Comparison of ENCODE assay signal across 32 mouse cellular contexts in the genomic region with DNA sequence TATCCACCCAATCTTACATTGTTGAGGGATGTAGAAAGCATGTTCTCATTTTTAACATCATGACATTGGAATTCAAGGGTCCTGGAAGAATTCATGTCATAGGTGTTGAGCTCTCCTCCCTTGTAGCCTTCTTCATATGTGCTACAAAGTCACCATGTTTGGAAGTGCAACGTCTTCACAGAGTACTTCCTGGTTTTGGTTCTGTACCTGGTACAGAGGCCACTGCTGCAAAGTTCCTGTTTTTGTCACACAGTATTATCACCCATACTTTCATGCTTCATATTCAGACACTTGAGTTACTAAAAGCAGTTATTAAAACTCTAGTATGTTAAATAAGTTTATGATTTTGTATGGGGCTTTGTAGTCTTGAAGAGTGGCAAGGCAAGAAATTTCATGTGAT.
"Had no signal": no experiment of that assay in that cellular context is flagged by ENCODE, and none has a peak within 500 bp of the region (broad histone marks: within the 10 kb centered on the region; RNA-seq: fewer than 3 reads in every experiment).

No protein-coding gene starts in this region.

- H3K4me1 ChIP-seq: limb, embryonic 10.5 days; limb, embryonic 12.5 days; limb, embryonic 13.5 days; limb, embryonic 15.5 days; liver, embryonic 12.5 days; liver, embryonic 13.5 days; liver, embryonic 15.5 days; lung, embryonic 15.5 days; megakaryocyte, embryonic 14.5 days; midbrain, embryonic 10.5 days; midbrain, embryonic 12.5 days; midbrain, embryonic 15.5 days; neural tube, embryonic 12.5 days; neural tube, embryonic 13.5 days had no signal

- H3K9ac ChIP-seq: limb, embryonic 12.5 days; limb, embryonic 13.5 days; limb, embryonic 15.5 days; liver, embryonic 12.5 days; liver, embryonic 13.5 days; liver, embryonic 14.5 days; liver, embryonic 15.5 days; liver, postnatal 0 days; lung, embryonic 14.5 days; lung, embryonic 15.5 days; midbrain, embryonic 12.5 days; midbrain, embryonic 15.5 days; neural tube, embryonic 12.5 days; neural tube, embryonic 13.5 days had no signal

- H3K27ac ChIP-seq: limb, embryonic 10.5 days; limb, embryonic 12.5 days; limb, embryonic 13.5 days; limb, embryonic 15.5 days; liver, embryonic 12.5 days; liver, embryonic 13.5 days; liver, embryonic 14.5 days; liver, embryonic 15.5 days; lung, embryonic 15.5 days; macrophage; midbrain, embryonic 10.5 days; midbrain, embryonic 12.5 days; midbrain, embryonic 15.5 days; neural tube, embryonic 12.5 days; neural tube, embryonic 13.5 days had no signal

- ATAC-seq: liver, embryonic 12.5 days; liver, postnatal 0 days; lung, postnatal 0 days; midbrain, embryonic 15.5 days; midbrain, embryonic 16.5 days had no signal

- H3K9me3 ChIP-seq: limb, embryonic 10.5 days; limb, embryonic 12.5 days; limb, embryonic 13.5 days; limb, embryonic 15.5 days; liver, embryonic 12.5 days; liver, embryonic 13.5 days; liver, embryonic 15.5 days; lung, embryonic 15.5 days; megakaryocyte, embryonic 14.5 days; midbrain, embryonic 10.5 days; midbrain, embryonic 12.5 days; midbrain, embryonic 15.5 days; neural tube, embryonic 12.5 days; neural tube, embryonic 13.5 days had no signal

- H3K4me3 ChIP-seq: limb, embryonic 10.5 days; limb, embryonic 12.5 days; limb, embryonic 13.5 days; limb, embryonic 15.5 days; liver, embryonic 12.5 days; liver, embryonic 13.5 days; liver, embryonic 15.5 days; lung, embryonic 15.5 days; megakaryocyte, embryonic 14.5 days; midbrain, embryonic 10.5 days; midbrain, embryonic 12.5 days; midbrain, embryonic 15.5 days; myocyte; neural tube, embryonic 12.5 days; neural tube, embryonic 13.5 days had no signal

- H3K27me3 ChIP-seq: limb, embryonic 12.5 days; limb, embryonic 13.5 days; limb, embryonic 15.5 days; liver, embryonic 12.5 days; liver, embryonic 13.5 days; liver, embryonic 15.5 days; lung, embryonic 15.5 days; megakaryocyte, embryonic 14.5 days; midbrain, embryonic 12.5 days; midbrain, embryonic 15.5 days; neural tube, embryonic 12.5 days; neural tube, embryonic 13.5 days had no signal

- H3K4me2 ChIP-seq: limb, embryonic 12.5 days; limb, embryonic 13.5 days; limb, embryonic 15.5 days; liver, embryonic 11.5 days; liver, embryonic 12.5 days; liver, embryonic 13.5 days; liver, embryonic 15.5 days; lung, embryonic 14.5 days; lung, embryonic 15.5 days; midbrain, embryonic 11.5 days; midbrain, embryonic 12.5 days; midbrain, embryonic 15.5 days; neural tube, embryonic 12.5 days; neural tube, embryonic 13.5 days had no signal

- DNase-seq: left cerebral cortex, postnatal 4 days; liver; liver, embryonic 13.5 days; liver, postnatal 0 days; lung, adult 18-20 months; lung, adult 2 months; lung, embryonic 14.5 days; lung, postnatal 10 days; lung, postnatal 14 days; lung, postnatal 36 days; lung, postnatal 4 days; midbrain, embryonic 14.5 days had no signal

- H3K36me3 ChIP-seq: limb, embryonic 10.5 days; limb, embryonic 12.5 days; limb, embryonic 13.5 days; limb, embryonic 15.5 days; liver, embryonic 12.5 days; liver, embryonic 13.5 days; liver, embryonic 15.5 days; lung, embryonic 15.5 days; midbrain, embryonic 10.5 days; midbrain, embryonic 12.5 days; midbrain, embryonic 15.5 days; neural tube, embryonic 12.5 days; neural tube, embryonic 13.5 days had no signal
